Mouse (Mus musculus) embryonic facial prominence, embryonic 13.5 days (tissue): ENCODE measurements around the gene Aplp1. TPM values are rescaled to one million over a fixed set of nuclear protein-coding genes. Genes with fewer than 3 reads are reported as not detected.
A peak's percentile ranks its signal among the peaks of the same experiment; 100 is the strongest.
"Not testable (repeated sequence)": the region's sequence is repeated elsewhere in the genome, so short reads cannot be mapped to it uniquely, and the experiment has no call there.

Experiments used
- ATAC-seq: fragments of 200-750 bp; cut with Nextera tagmentation; 2 replicates; pipeline ENCODE4 v1.8.0; 2017; ENCODE audit warnings: low read depth; ENCODE audit not compliant: insufficient number of reproducible peaks, insufficient read depth, low FRiP score, low TSS enrichment
- H3K27ac ChIP-seq: fragments of 300-500 bp; sonication (generic); 2 replicates; pipeline ENCODE4 v1.5.1; 2015; ENCODE audit warnings: moderate library complexity, mild to moderate bottlenecking, inconsistent platforms
- H3K27me3 ChIP-seq: fragments of 300-500 bp; sonication (generic); 2 replicates; pipeline ENCODE4 v1.6.1; 2015; ENCODE audit warnings: mild to moderate bottlenecking, inconsistent platforms
- H3K36me3 ChIP-seq: fragments of 300-500 bp; sonication (generic); 2 replicates; pipeline ENCODE4 v1.6.1; 2015; ENCODE audit warnings: mild to moderate bottlenecking, inconsistent platforms
- H3K4me1 ChIP-seq: fragments of 300-500 bp; sonication (generic); 2 replicates; pipeline ENCODE4 v1.6.1; 2015; ENCODE audit warnings: inconsistent platforms
- H3K4me2 ChIP-seq: fragments of 300-500 bp; sonication (generic); 2 replicates; pipeline ENCODE4 v1.6.1; 2015; ENCODE audit warnings: moderate library complexity, mild to moderate bottlenecking, inconsistent platforms
- H3K4me3 ChIP-seq: fragments of 300-500 bp; sonication (generic); 2 replicates; pipeline ENCODE4 v1.5.1; 2015; ENCODE audit warnings: mild to moderate bottlenecking, inconsistent platforms
- H3K9ac ChIP-seq: fragments of 300-500 bp; sonication (generic); 2 replicates; pipeline ENCODE4 v1.6.1; 2015; ENCODE audit warnings: mild to moderate bottlenecking, inconsistent platforms
- H3K9me3 ChIP-seq: fragments of 300-500 bp; sonication (generic); 2 replicates; pipeline ENCODE4 v1.6.1; 2016; ENCODE audit warnings: inconsistent platforms
- WGBS: fragments of 180-500 bp; shearing (Covaris S2); methylation state at CpG from one replicate; pipeline ENCODE4 v1.1.7; 2015; ENCODE audit warnings: mixed read lengths; 5-methylcytosine and 5-hydroxymethylcytosine counted together
- polyA plus RNA-seq: library from polyadenylated mRNA; unstranded; fragments of >200 nt; fragmentation: Nextera tagmentation; extraction: Ambion mirVana; gene quantifications from 2 replicates; pipeline ENCODE4 v1.2.1, GENCODE M21; 2015

Gene Aplp1
- 53.4 and 54.1 TPM in 2 replicates for polyA plus RNA-seq

GRCm38 (mm10) chr7:30444971-30445751, at the start of gene Aplp1:
Gene Aplp1, minus strand, starts transcription at chr7:30445535.
- Histone ChIP-seq H3K4me2 (peak within 1 kb of the TSS; percentile 78), H3K9ac (peak within 1 kb of the TSS; percentile 84), H3K27ac (peak within 1 kb of the TSS; percentile 71), H3K9me3 (no peaks in the 10 kb centered on the region), H3K36me3 (peaks cover 22% of the 10 kb centered on the region), H3K4me3 (peak within 1 kb of the TSS; percentile 71), H3K4me1 (peaks cover 14% of the 10 kb centered on the region), H3K27me3 (peaks cover 17% of the 10 kb centered on the region)
- 1% methylated on average over 50 of the region's 72 CpGs for WGBS
- ATAC-seq: no peak

DNA sequence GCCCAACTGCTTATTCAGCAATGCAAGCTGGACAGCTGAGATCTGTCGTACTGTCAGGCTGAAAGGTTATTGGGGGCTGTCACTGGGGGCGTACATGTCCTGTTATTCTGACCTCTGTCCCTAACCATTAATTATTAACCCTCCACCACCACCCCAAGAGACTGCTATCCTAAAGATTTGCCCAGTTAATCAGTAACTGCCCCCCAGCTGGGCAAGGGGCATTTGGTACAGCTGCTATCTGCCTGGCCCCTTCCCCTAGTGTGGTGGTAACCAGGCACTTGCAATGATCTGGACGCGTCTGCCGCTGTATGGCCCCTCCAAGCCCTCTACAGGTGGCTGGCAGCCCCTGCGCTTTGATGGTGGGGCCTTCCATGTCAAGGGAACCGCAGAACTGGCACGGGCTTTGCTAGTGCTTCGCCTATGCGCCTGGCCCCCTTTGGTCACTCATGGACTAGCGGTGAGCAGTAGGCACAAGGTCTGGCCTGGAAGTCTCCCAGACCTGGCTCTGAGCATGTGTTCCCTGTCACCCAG, 48.1 kb upstream of the Aplp1 start, which contains the start of gene Prodh2:
Prodh2 (plus strand) TSS at position 222 of the 531 bp plus-strand sequence.
- WGBS: 63% methylated on average over 11 of the region's 11 CpGs

DNA sequence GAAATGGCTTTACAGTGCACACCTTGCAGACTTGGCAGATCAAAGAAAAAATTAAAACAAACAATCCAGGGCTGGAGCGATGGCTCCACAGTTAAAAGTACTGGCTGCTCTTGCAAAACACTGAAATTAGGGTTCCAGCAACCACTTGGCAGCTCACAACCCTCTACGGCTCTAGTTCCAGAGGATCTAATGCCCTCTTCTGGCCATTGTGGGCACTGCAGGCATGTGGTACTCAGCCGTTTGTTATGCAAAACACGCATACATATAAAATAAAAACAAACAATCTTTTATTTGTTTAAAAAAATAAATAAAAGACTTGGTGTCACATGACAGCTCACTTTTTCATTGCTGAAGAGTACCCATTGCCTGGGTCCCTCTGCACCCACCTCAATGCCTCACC, 47.4 kb upstream of the Aplp1 start:
- Histone ChIP-seq H3K4me3 (no peak overlapping the region), H3K9me3 (no peaks in the 10 kb centered on the region), H3K9ac (no peak overlapping the region), H3K27me3 (peaks cover 14% of the 10 kb centered on the region), H3K27ac (no peak overlapping the region), H3K36me3 (no peaks in the 10 kb centered on the region), H3K4me2 (no peak overlapping the region), H3K4me1 (0 out of 2 replicates have a peak, but pooled peaks cover 3% of the 10 kb centered on the region)
- ATAC-seq: no peak
- 18% methylated on average over 4 of the region's 4 CpGs for WGBS

More for the DNA sequence above, 48.1 kb upstream of the Aplp1 start, which contains the start of gene Prodh2:
- H3K4me3 ChIP-seq: no peak within 1 kb of the TSS
- no peak within 1 kb of the TSS for H3K27ac ChIP-seq
- 0 out of 2 replicates have a peak, but pooled peaks cover 3% of the 10 kb centered on the region for H3K4me1 ChIP-seq
- H3K36me3 ChIP-seq: no peaks in the 10 kb centered on the region
- H3K9ac ChIP-seq: no peak within 1 kb of the TSS
- no peak within 1 kb of the TSS for H3K4me2 ChIP-seq
- H3K27me3 ChIP-seq: peaks cover 14% of the 10 kb centered on the region
- ATAC-seq: no peak
- H3K9me3 ChIP-seq: no peaks in the 10 kb centered on the region

DNA sequence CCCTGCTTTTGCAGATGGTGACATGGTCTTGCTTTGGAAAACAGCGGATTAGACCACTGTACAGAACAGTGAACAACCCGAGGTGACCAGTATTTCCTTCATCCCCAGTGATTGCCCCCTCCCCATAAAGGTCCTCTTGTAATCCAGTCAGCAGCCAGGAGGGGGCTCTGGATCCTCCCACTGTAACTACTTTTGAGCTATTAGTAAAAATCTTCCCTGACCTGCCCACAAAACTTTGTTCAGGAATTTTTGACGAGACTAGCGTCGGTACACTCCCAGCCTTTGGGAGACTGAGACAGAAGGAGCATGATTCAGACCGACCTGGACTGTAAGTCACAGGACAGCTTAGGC, 45.6 kb upstream of the Aplp1 start:
- WGBS: 17% methylated on average over 6 of the region's 6 CpGs
- no peaks in the 10 kb centered on the region for H3K9me3 ChIP-seq

GRCm38 (mm10) chr7:30490251-30490956, 45.1 kb upstream of the Aplp1 start:
- no peak overlapping the region for H3K4me2 ChIP-seq
- no peaks in the 10 kb centered on the region for H3K9me3 ChIP-seq
- H3K36me3 ChIP-seq: no peaks in the 10 kb centered on the region
- H3K4me3 ChIP-seq: no peak overlapping the region
- no peak overlapping the region for H3K27ac ChIP-seq
- ATAC-seq: no peak
- no peak overlapping the region for H3K9ac ChIP-seq
- H3K27me3 ChIP-seq: peaks cover 14% of the 10 kb centered on the region
- 28% methylated on average over 16 of the region's 16 CpGs for WGBS
- 0 out of 2 replicates have a peak, but pooled peaks cover 3% of the 10 kb centered on the region for H3K4me1 ChIP-seq

More for the DNA sequence above, 45.6 kb upstream of the Aplp1 start:
- Histone ChIP-seq H3K27me3 (peaks cover 14% of the 10 kb centered on the region), H3K36me3 (no peaks in the 10 kb centered on the region), H3K9ac (no peak overlapping the region), H3K4me2 (peak overlapping the region; percentile 34), H3K27ac (no peak overlapping the region), H3K4me1 (0 out of 2 replicates have a peak, but pooled peaks cover 3% of the 10 kb centered on the region), H3K4me3 (no peak overlapping the region)
- ATAC-seq: no peak

GRCm38 (mm10) chr7:30484250-30484649, 38.9 kb upstream of the Aplp1 start:
- no peaks in the 10 kb centered on the region for H3K36me3 ChIP-seq
- H3K27ac ChIP-seq: no peak overlapping the region
- WGBS: 11% methylated on average over 8 of the region's 8 CpGs
- H3K4me3 ChIP-seq: no peak overlapping the region
- no peaks in the 10 kb centered on the region for H3K4me1 ChIP-seq
- ATAC-seq: no peak
- H3K9me3 ChIP-seq: no peaks in the 10 kb centered on the region
- 0 out of 2 replicates have a peak, but pooled peaks cover 10% of the 10 kb centered on the region for H3K27me3 ChIP-seq
- no peak overlapping the region for H3K9ac ChIP-seq
- H3K4me2 ChIP-seq: no peak overlapping the region

DNA sequence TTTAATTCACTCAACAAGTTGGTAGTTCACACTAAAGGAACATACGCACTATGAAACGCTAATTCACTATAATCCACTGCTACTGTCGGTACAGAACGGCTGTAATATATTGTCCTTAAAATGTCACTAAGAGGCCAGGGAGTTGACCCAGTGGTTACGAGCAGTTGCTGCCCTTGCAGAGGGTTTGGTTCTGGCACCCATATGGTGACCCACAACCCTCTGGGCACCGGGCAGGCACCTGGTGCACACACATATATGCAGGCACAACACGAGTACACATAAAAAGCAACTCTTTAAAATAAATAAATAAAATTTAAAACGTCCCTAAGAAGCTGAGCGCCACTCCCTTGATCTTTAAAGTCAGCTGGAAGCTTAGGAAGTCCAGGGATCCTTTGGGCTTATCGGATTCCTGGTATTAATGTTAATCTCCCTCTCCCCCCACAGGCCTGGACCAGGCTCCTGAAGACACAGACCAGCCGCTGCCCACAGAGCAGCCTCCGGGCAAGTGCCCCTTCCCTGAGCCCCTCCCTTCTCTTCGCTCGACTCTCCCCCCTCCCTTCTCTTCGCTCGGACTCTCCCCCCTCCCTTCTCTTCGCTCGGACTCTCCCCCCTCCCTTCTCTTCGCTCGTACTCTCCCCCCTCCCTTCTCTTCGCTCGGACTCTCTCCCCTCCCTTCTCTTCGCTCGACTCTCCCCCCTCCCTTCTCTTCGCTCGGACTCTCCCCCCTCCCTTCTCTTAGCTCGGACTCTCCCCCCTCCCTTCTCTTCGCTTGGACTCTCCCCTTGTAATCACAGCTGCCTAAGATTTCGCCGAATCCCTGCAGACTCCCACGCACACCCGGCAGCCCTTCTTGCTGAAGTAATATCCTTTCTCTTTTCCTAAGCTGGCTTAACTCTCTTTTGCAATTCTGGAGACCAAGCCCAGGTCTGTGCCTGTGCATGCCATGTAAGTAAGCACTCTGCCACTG, 32.4 kb upstream of the Aplp1 start:
- peak overlapping the region; percentile 24 for H3K4me3 ChIP-seq
- H3K4me1 ChIP-seq: peaks cover 5% of the 10 kb centered on the region; the same call in 1 of the 2 replicates
- no peak for ATAC-seq
- peaks cover 17% of the 10 kb centered on the region for H3K27me3 ChIP-seq
- no peaks in the 10 kb centered on the region for H3K9me3 ChIP-seq
- H3K36me3 ChIP-seq: no peaks in the 10 kb centered on the region
- no peak overlapping the region for H3K27ac ChIP-seq
- 7% methylated on average over 32 of the region's 32 CpGs for WGBS
- 0 out of 2 replicates have a peak overlapping the region, but pooled peaks have one; percentile 44 for H3K9ac ChIP-seq
- H3K4me2 ChIP-seq: peak overlapping the region; percentile 55

- WGBS: 82% methylated on average over 7 of the region's 7 CpGs
- H3K4me1 ChIP-seq, H3K9me3 ChIP-seq, H3K27ac ChIP-seq, ATAC-seq, H3K9ac ChIP-seq, H3K4me3 ChIP-seq, H3K4me2 ChIP-seq, H3K36me3 ChIP-seq: not testable (repeated sequence)
- peaks cover 16% of the 10 kb centered on the region for H3K27me3 ChIP-seq
Measured at GRCm38 (mm10) chr7:30476136-30476535, 30.8 kb upstream of the Aplp1 start.

- Histone ChIP-seq H3K36me3 (no peaks in the 10 kb centered on the region), H3K4me3 (no peak overlapping the region), H3K27ac (no peak overlapping the region), H3K27me3 (peaks cover 14% of the 10 kb centered on the region), H3K9ac (no peak overlapping the region), H3K4me1 (peaks cover 5% of the 10 kb centered on the region; the same call in 1 of the 2 replicates), H3K9me3 (no peaks in the 10 kb centered on the region), H3K4me2 (no peak overlapping the region)
- ATAC-seq: no peak
- 77% methylated on average over 4 of the region's 4 CpGs for WGBS
Measured at GRCm38 (mm10) chr7:30474999-30475398, 29.7 kb upstream of the Aplp1 start.

DNA sequence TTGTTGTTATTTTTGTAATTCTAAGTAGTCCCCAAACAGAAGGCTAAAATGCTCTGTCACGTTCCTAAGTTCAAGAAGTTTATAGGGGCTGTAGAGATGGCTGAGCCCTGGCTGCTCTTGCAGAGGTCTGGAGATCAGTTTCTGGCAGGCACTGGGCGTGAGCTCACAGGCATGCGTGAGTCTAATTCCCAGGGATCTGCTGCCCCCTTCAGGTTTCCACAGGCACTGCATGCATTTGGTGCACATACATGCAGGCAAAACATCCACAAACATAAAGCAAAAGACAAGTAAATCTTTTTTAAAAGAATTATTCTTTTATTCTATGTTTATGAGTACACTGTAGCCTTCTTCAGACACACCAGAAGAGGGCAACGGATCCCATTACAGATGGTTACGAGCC, 27.1 kb upstream of the Aplp1 start:
- H3K9ac ChIP-seq: no peak overlapping the region
- H3K27ac ChIP-seq: no peak overlapping the region
- ATAC-seq: no peak
- no peaks in the 10 kb centered on the region for H3K9me3 ChIP-seq
- WGBS: 44% methylated on average over 5 of the region's 5 CpGs
- no peaks in the 10 kb centered on the region for H3K36me3 ChIP-seq
- no peak overlapping the region for H3K4me2 ChIP-seq
- H3K4me3 ChIP-seq: no peak overlapping the region
- H3K27me3 ChIP-seq: peaks cover 15% of the 10 kb centered on the region
- H3K4me1 ChIP-seq: peaks cover 1% of the 10 kb centered on the region; the same call in 1 of the 2 replicates
